Mouse (Mus musculus) cerebellum, adult 9-10 months (tissue): ENCODE measurements around the gene Gm10681.
"Not testable (repeated sequence)": the region's sequence is repeated elsewhere in the genome, so short reads cannot be mapped to it uniquely, and the experiment has no call there.

Experiments used
- DNase-seq: peaks from one replicate; pipeline ENCODE4 v3.0.0; 2022

The Gm10681 gene

GRCm38 (mm10) chr3:98507229-98507628, 81.4 kb downstream of the Gm10681 start:
- DNase-seq = not testable (repeated sequence)
